Mouse (Mus musculus) kidney, adult 11 months (tissue): ENCODE measurements at regions not wholly inside any gene's neighbourhood (a gene's known extent, or its start where the extent isn't known, plus 50 kb on each side); places are given as distances from the start of the nearest gene placed in this dataset.
A peak's percentile ranks its signal among the peaks of the same experiment; 100 is the strongest.
"Not testable (repeated sequence)": the region's sequence is repeated elsewhere in the genome, so short reads cannot be mapped to it uniquely, and the experiment has no call there.

ENCODE experiments used
- DNase-seq: peaks from one replicate; pipeline ENCODE4 v3.0.0; 2022

DNA sequence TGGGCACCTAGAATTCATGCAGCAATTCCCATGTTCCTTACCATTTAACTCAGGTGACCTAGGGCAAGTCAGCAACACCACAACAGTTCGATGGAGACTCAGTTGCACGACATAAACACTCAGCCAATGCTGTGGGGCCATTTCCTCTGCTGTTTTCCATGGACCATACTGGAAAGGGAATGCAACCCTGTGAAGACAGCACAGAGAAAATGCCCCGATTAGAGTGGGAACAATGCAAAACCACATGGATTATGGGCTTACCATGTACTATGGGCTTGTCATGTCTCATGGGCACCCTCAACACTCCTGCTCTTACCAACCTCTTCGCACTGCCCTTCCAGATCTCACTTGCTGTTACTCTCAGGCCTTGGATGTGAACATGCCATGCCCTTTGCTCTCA, 207.6 kb downstream of the Snurf start:
- not testable (repeated sequence) for DNase-seq

DNA sequence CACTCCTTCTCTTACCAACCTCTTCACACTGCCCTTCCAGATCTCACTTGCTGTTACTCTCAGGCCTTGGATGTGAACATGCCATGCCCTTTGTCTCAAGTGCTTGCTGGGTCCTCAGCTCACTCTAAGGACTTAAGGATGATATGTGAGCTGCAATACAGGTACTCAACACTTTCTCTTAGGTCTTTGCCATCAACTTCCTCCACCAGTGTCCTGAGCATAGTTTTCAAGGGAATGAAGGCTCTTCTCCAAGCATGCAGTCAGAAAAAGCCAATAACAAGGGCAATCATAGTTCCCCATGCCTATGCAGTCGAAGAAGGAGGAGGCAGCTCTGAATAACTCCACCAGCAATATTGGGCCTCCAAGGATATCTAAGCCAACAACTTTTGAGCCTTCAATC, 235.1 kb downstream of the Snurf start:
- peak; percentile 8 for DNase-seq

DNA sequence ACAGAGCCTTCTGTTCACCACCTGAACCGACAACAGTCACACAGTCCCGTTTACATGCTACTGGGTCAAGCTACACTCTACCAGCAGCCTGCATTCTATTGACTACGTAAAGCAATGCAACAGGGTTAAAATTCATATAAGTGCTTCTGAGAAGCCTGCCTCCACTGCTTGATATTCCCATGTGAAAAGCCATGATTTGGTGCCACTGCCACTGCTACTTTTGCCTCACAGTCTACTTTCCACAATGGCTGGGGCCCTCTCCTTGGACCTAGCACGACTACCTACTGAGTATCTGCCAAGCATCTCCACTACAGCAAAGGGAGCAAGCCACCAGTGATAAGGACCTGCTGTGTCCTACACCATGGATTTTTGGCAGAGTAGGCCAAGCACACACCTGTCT, 236.2 kb downstream of the Snurf start:
- DNase-seq: peak; percentile 34

DNA sequence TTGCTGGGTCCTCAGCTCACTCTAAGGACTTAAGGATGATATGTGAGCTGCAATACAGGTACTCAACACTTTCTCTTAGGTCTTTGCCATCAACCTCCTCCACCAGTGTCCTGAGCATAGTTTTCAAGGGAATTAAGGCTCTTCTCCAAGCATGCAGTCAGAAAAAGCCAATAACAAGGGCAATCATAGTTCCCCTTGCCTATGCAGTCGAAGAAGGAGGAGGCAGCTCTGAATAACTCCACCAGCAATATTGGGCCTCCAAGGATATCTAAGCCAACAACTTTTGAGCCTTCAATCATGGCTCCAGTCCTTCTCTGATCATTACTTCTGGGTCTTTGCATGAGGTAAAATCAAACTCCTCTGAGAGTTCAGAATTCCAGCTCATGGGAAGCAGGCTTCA, 237.5 kb downstream of the Snurf start:
- DNase-seq: peak; percentile 2
